Mouse (Mus musculus): ENCODE results near the gene Gsk3b.
"Not testable (repeated sequence)": the region's sequence is repeated elsewhere in the genome, so short reads cannot be mapped to it uniquely, and the experiment has no call there.

Gene Gsk3b

GRCm38 (mm10) chr16:38100569-38100968 is 11.8 kb downstream of the Gsk3b start:
- peak; percentile 44 for DNase-seq (ENCODE audit: inconsistent ontology term)

GRCm38 (mm10) chr16:38105453-38105852 is 16.7 kb downstream of the Gsk3b start:
- DNase-seq (ENCODE audit: inconsistent ontology term): no peak

GRCm38 (mm10) chr16:38106542-38106941 is 17.7 kb downstream of the Gsk3b start:
- no peak for DNase-seq (ENCODE audit: inconsistent ontology term)

GRCm38 (mm10) chr16:38110001-38110400 is 21.2 kb downstream of the Gsk3b start:
- DNase-seq (ENCODE audit: inconsistent ontology term): no peak

- DNase-seq (ENCODE audit: inconsistent ontology term): peak; percentile 50
Observed at GRCm38 (mm10) chr16:38110575-38110974, 21.8 kb downstream of the Gsk3b start.

- no peak for DNase-seq (ENCODE audit: inconsistent ontology term)
Observed at GRCm38 (mm10) chr16:38114074-38114473, 25.3 kb downstream of the Gsk3b start.

GRCm38 (mm10) chr16:38117909-38118308 is 29.1 kb downstream of the Gsk3b start:
- DNase-seq (ENCODE audit: inconsistent ontology term): not testable (repeated sequence)

GRCm38 (mm10) chr16:38118723-38119122 is 29.9 kb downstream of the Gsk3b start:
- no peak for DNase-seq (ENCODE audit: inconsistent ontology term)

- no peak for DNase-seq (ENCODE audit: inconsistent ontology term)
Observed at GRCm38 (mm10) chr16:38119286-38119685, 30.5 kb downstream of the Gsk3b start.

GRCm38 (mm10) chr16:38129171-38129570 is 40.4 kb downstream of the Gsk3b start:
- no peak for DNase-seq (ENCODE audit: inconsistent ontology term)

- DNase-seq (ENCODE audit: inconsistent ontology term): no peak
Observed at GRCm38 (mm10) chr16:38131041-38131440, 42.2 kb downstream of the Gsk3b start.

GRCm38 (mm10) chr16:38131756-38132155 is 43.0 kb downstream of the Gsk3b start:
- DNase-seq (ENCODE audit: inconsistent ontology term): no peak

GRCm38 (mm10) chr16:38132210-38132609 is 43.4 kb downstream of the Gsk3b start:
- DNase-seq (ENCODE audit: inconsistent ontology term): no peak

GRCm38 (mm10) chr16:38137296-38137695 is 48.5 kb downstream of the Gsk3b start:
- DNase-seq (ENCODE audit: inconsistent ontology term): no peak

- DNase-seq (ENCODE audit: inconsistent ontology term): no peak
Observed at GRCm38 (mm10) chr16:38144898-38145297, 56.1 kb downstream of the Gsk3b start.

GRCm38 (mm10) chr16:38150555-38150954 is 61.8 kb downstream of the Gsk3b start:
- no peak for DNase-seq (ENCODE audit: inconsistent ontology term)

GRCm38 (mm10) chr16:38157854-38158622 is 69.2 kb downstream of the Gsk3b start:
- DNase-seq (ENCODE audit: inconsistent ontology term): no peak

- peak; percentile 7 for DNase-seq (ENCODE audit: inconsistent ontology term)
Observed at GRCm38 (mm10) chr16:38162019-38162418, 73.2 kb downstream of the Gsk3b start.

GRCm38 (mm10) chr16:38164811-38165591 is 76.2 kb downstream of the Gsk3b start:
- DNase-seq (ENCODE audit: inconsistent ontology term): no peak

- no peak for DNase-seq (ENCODE audit: inconsistent ontology term)
Observed at GRCm38 (mm10) chr16:38168971-38169370, 80.2 kb downstream of the Gsk3b start.

- DNase-seq (ENCODE audit: inconsistent ontology term): no peak
Observed at GRCm38 (mm10) chr16:38179150-38179549, 90.3 kb downstream of the Gsk3b start.

GRCm38 (mm10) chr16:38181421-38181820 is 92.6 kb downstream of the Gsk3b start:
- DNase-seq (ENCODE audit: inconsistent ontology term): no peak

Measured in Muller cell, postnatal 12 days (primary cell).